Mouse (Mus musculus) mouse embryonic stem cell (cell line): ENCODE measurements around the gene Espl1.
"Not testable (repeated sequence)": the region's sequence is repeated elsewhere in the genome, so short reads cannot be mapped to it uniquely, and the experiment has no call there.

ENCODE experiments used
- in situ Hi-C, 2 experiments: fragments of 300-500 bp; cut with MboI; formaldehyde crosslinking; loops; 1 replicate in 1 of 2; 3 replicates in 1 of 2; pipeline ENCODE4 v1.14.3; 2019 to 2020; ENCODE audit warnings: low sequenced_read_pairs in 2 of 2, low pct_unique_long_range_greater_than_20kb in 1 of 2, mixed read lengths in 1 of 2; ENCODE audit not compliant: unreplicated experiment in 1 of 2

The Espl1 gene

GRCm38 (mm10) chr15:102316263-102316662 lies 20.2 kb downstream of the Espl1 start:
- in situ Hi-C loops, result loop anchor here in 1 of 2 experiments (10.0 kb wide), 1 partner anchor 231 kb away; no protein-coding TSS in a partner anchor

GRCm38 (mm10) chr15:102324654-102325473 lies 28.8 kb downstream of the Espl1 start:
- in situ Hi-C loops, result no loop called here

GRCm38 (mm10) chr15:102326022-102326576 lies 30.0 kb downstream of the Espl1 start, which contains the start of gene Pfdn5:
Gene Pfdn5, plus strand, starts transcription at chr15:102326116.
- in situ Hi-C loops, result no loop called here

GRCm38 (mm10) chr15:102326892-102327291 lies 30.8 kb downstream of the Espl1 start:
- in situ Hi-C loops, result no loop called here

GRCm38 (mm10) chr15:102331610-102332015 lies 35.5 kb downstream of the Espl1 start, which contains the start of gene Myg1:
Gene Myg1, plus strand, starts transcription at chr15:102331709.
- in situ Hi-C loops, result no loop called here

- in situ Hi-C loops, result no loop called here
These were observed 39.2 kb downstream of the Espl1 start for GRCm38 (mm10) chr15:102335254-102335653.

- in situ Hi-C loops, result not testable (repeated sequence)
These were observed 39.9 kb downstream of the Espl1 start for GRCm38 (mm10) chr15:102335925-102336324.

GRCm38 (mm10) chr15:102336946-102337345 lies 40.9 kb downstream of the Espl1 start:
- in situ Hi-C loops, result no loop called here

GRCm38 (mm10) chr15:102339612-102340011 lies 43.5 kb downstream of the Espl1 start:
- in situ Hi-C loops, result no loop called here

- in situ Hi-C loops, result no loop called here
These were observed 45.5 kb downstream of the Espl1 start for GRCm38 (mm10) chr15:102341580-102341979.

GRCm38 (mm10) chr15:102344490-102344889 lies 48.4 kb downstream of the Espl1 start:
- in situ Hi-C loops, result no loop called here

GRCm38 (mm10) chr15:102346444-102346843 lies 50.4 kb downstream of the Espl1 start:
- in situ Hi-C loops, result no loop called here

GRCm38 (mm10) chr15:102350138-102350941 lies 54.3 kb downstream of the Espl1 start, which contains the start of gene Aaas:
Gene Aaas, minus strand, starts transcription at chr15:102350771.
- in situ Hi-C loops, result no loop called here

GRCm38 (mm10) chr15:102350942-102351291 lies 54.9 kb downstream of the Espl1 start:
- in situ Hi-C loops, result no loop called here

GRCm38 (mm10) chr15:102352177-102352576 lies 56.1 kb downstream of the Espl1 start:
- in situ Hi-C loops, result no loop called here

- in situ Hi-C loops, result no loop called here
These were observed 57.9 kb downstream of the Espl1 start for GRCm38 (mm10) chr15:102353986-102354385.

GRCm38 (mm10) chr15:102355134-102355870 lies 59.2 kb downstream of the Espl1 start:
- in situ Hi-C loops, result no loop called here

GRCm38 (mm10) chr15:102355871-102356441 lies 59.9 kb downstream of the Espl1 start:
- in situ Hi-C loops, result no loop called here
